Mouse (Mus musculus) CH12.LX (cell line): ENCODE measurements at regions not wholly inside any gene's neighbourhood (a gene's known extent, or its start where the extent isn't known, plus 50 kb on each side); places are given as distances from the start of the nearest gene placed in this dataset.

Experiments
- DNase-seq: peaks from one replicate; pipeline ENCODE4 v3.0.0-alpha.2; 2013; ENCODE audit errors: extremely low read depth
- H3K27ac ChIP-seq: 2 replicates; pipeline ENCODE4 v1.5.1; 2012; ENCODE audit warnings: low read depth, mild to moderate bottlenecking, control low read depth, moderate library complexity; ENCODE audit not compliant: insufficient read depth
- H3K27me3 ChIP-seq: replicated peaks from 2 replicates; pipeline ENCODE3; 2012; ENCODE audit warnings: inconsistent platforms
- H3K36me3 ChIP-seq, 2 experiments: replicated peaks in 1 of 2; 2 replicates each; pipeline versions ENCODE3 to v1.6.1; 2012; ENCODE audit warnings: inconsistent platforms in 1 of 2, low read length in 1 of 2, mild to moderate bottlenecking in 1 of 2, mixed read lengths in 1 of 2, moderate library complexity in 1 of 2; ENCODE audit not compliant: control insufficient read depth in 1 of 2, insufficient read depth in 1 of 2
- H3K4me1 ChIP-seq, 2 experiments: 2 replicates each; pipeline ENCODE4 v1.6.1; 2012; ENCODE audit warnings: inconsistent platforms in 1 of 2, moderate library complexity in 1 of 2; ENCODE audit not compliant: insufficient read depth in 2 of 2, control insufficient read depth in 1 of 2
- H3K4me2 ChIP-seq: 2 replicates; pipeline ENCODE4 v1.6.1; 2012; ENCODE audit warnings: low read depth, mild to moderate bottlenecking, control low read depth; ENCODE audit not compliant: poor library complexity, insufficient read depth, severe bottlenecking
- H3K4me3 ChIP-seq, 3 experiments: fragments of 150-350 bp in 1 of 3; sonication (generic) in 1 of 3; replicated peaks in 1 of 3; 2 replicates each; pipeline versions ENCODE3 to v1.5.1; 2011 to 2012; ENCODE audit warnings: low read depth in 2 of 3, low read length in 2 of 3, mild to moderate bottlenecking in 2 of 3, moderate library complexity in 2 of 3, control low read depth in 1 of 3, improper control_type of control experiment in 1 of 3, inconsistent platforms in 1 of 3, mixed read lengths in 1 of 3; ENCODE audit not compliant: poor library complexity in 1 of 3
- H3K79me2 ChIP-seq: replicated peaks from 2 replicates; pipeline ENCODE4 v1.6.1; 2012; ENCODE audit warnings: mild to moderate bottlenecking, moderate library complexity; ENCODE audit not compliant: control insufficient read depth, poor library complexity, insufficient read depth, severe bottlenecking; ENCODE audit errors: extremely low read depth
- H3K9ac ChIP-seq: 2 replicates; pipeline ENCODE4 v1.6.1; 2012; ENCODE audit warnings: low read depth, mild to moderate bottlenecking, control low read depth, moderate library complexity; ENCODE audit not compliant: insufficient read depth
- H3K9me3 ChIP-seq: replicated peaks from 2 replicates; pipeline ENCODE3; 2012; ENCODE audit warnings: low read length, inconsistent platforms, mixed read lengths
- CTCF ChIP-seq, 2 experiments: IDR thresholded peaks in 1 of 2; conservative IDR thresholded peaks in 1 of 2; 2 replicates each; pipeline ENCODE4 v1.5.1; 2011 to 2012; ENCODE audit warnings: low read depth in 2 of 2, low read length in 2 of 2, improper control_type of control experiment in 1 of 2, inconsistent platforms in 1 of 2, mild to moderate bottlenecking in 1 of 2, moderate library complexity in 1 of 2
- HCFC1 ChIP-seq: IDR thresholded peaks from 2 replicates; pipeline ENCODE4 v1.6.1; 2012; ENCODE audit warnings: low read depth, mild to moderate bottlenecking, inconsistent platforms, low read length, improper control_type of control experiment
- IRF4 ChIP-seq: IDR thresholded peaks from 2 replicates; pipeline ENCODE4 v1.6.1; 2014; ENCODE audit warnings: low read depth, mild to moderate bottlenecking, inconsistent platforms, low read length, improper control_type of control experiment
- RAD21 ChIP-seq: IDR thresholded peaks from 2 replicates; pipeline ENCODE4 v1.6.1; 2011; ENCODE audit warnings: low read depth, mild to moderate bottlenecking, low read length, improper control_type of control experiment, moderate library complexity
- SMC3 ChIP-seq: IDR thresholded peaks from 2 replicates; pipeline ENCODE4 v1.6.1; 2011; ENCODE audit warnings: low read depth, low read length, improper control_type of control experiment
- USF2 ChIP-seq: conservative IDR thresholded peaks from 2 replicates; pipeline ENCODE4 v1.6.1; 2011; ENCODE audit warnings: low read depth, low read length, improper control_type of control experiment
- dilution Hi-C: fragments of 300-500 bp; cut with MboI; formaldehyde crosslinking; loops from 2 replicates; pipeline ENCODE4 v1.14.3; 2020; ENCODE audit warnings: low sequenced_read_pairs; ENCODE audit not compliant: extremely low pct_unique_long_range_greater_than_20kb, extremely low pct_ligation_motif_present
- in situ Hi-C: fragments of 300-500 bp; cut with MboI; formaldehyde crosslinking; loops from 3 replicates; pipeline ENCODE4 v1.14.3; 2019; ENCODE audit warnings: low sequenced_read_pairs, low pct_ligation_motif_present, low pct_unique_long_range_greater_than_20kb, mixed read lengths

GRCm38 (mm10) chrX:58620403-58620802 is 288.8 kb upstream of the 4930550L24Rik start:
- in situ Hi-C loops, result no loop called here
- no peak overlapping the region for H3K4me2 ChIP-seq
- TF ChIP-seq IRF4, result no peak
- TF ChIP-seq USF2, result no peak
- no peak for TF ChIP-seq SMC3
- TF ChIP-seq CTCF (conservative IDR thresholded peaks at IDR 0.05 in 1 of 2, IDR thresholded peaks at IDR 0.05 in 1 of 2; ENCODE audit: low read depth in 2 of 2, low read length in 2 of 2), result peak in 1 of 2 experiments; percentile 23; a peak in 1 of 4 replicates
- TF ChIP-seq HCFC1, result no peak
- TF ChIP-seq RAD21, result peak; percentile 28
- no peaks in the 10 kb centered on the region for H3K9me3 ChIP-seq
- H3K27me3 ChIP-seq, result no peaks in the 10 kb centered on the region
- H3K4me3 ChIP-seq, result no peak overlapping the region
- H3K4me1 ChIP-seq, result no peaks in the 10 kb centered on the region
- H3K27ac ChIP-seq, result no peak overlapping the region
- no peaks in the 10 kb centered on the region for H3K36me3 ChIP-seq
- dilution Hi-C loops, result no loop called here
- H3K79me2 ChIP-seq, result no peaks in the 10 kb centered on the region
- no peak overlapping the region for H3K9ac ChIP-seq
- peak; percentile 0 for DNase-seq
